In genomic region chr11:103606611-103607010, GRCm38 (mm10) we compare ENCODE assay signal across 32 mouse cellular contexts. TPM values are rescaled to one million over a fixed set of nuclear protein-coding genes. Genes with fewer than 3 reads are reported as not detected.
"Had no signal": no experiment of that assay in that cellular context is flagged by ENCODE, and none has a peak within 500 bp of the region (broad histone marks: within the 10 kb centered on the region; RNA-seq: fewer than 3 reads in every experiment).

No protein-coding gene starts in this region.

- H3K27ac ChIP-seq: kidney, postnatal 0 days; layer of hippocampus, adult 2 months; limb, embryonic 10.5 days; limb, embryonic 13.5 days; liver, embryonic 12.5 days; liver, embryonic 15.5 days; macrophage; midbrain, embryonic 10.5 days; midbrain, embryonic 13.5 days; neural tube, embryonic 13.5 days had no signal

- H3K4me3 ChIP-seq: layer of hippocampus, adult 2 months; limb, embryonic 10.5 days; limb, embryonic 13.5 days; liver, embryonic 12.5 days; liver, embryonic 15.5 days; megakaryocyte, embryonic 14.5 days; midbrain, embryonic 10.5 days; midbrain, embryonic 13.5 days; myocyte; neural tube, embryonic 13.5 days had no signal

- H3K4me2 ChIP-seq: limb, embryonic 13.5 days; liver, embryonic 12.5 days; liver, embryonic 15.5 days; midbrain, embryonic 13.5 days; neural tube, embryonic 13.5 days had no signal

- H3K36me3 ChIP-seq: limb, embryonic 10.5 days; limb, embryonic 13.5 days; liver, embryonic 12.5 days; liver, embryonic 15.5 days; midbrain, embryonic 10.5 days; midbrain, embryonic 13.5 days; neural tube, embryonic 13.5 days had no signal

- H3K27me3 ChIP-seq: limb, embryonic 13.5 days; liver, embryonic 12.5 days; liver, embryonic 15.5 days; midbrain, embryonic 13.5 days; neural tube, embryonic 13.5 days had no signal

- H3K9me3 ChIP-seq: limb, embryonic 10.5 days; limb, embryonic 13.5 days; liver, embryonic 12.5 days; liver, embryonic 15.5 days; megakaryocyte, embryonic 14.5 days; midbrain, embryonic 10.5 days; midbrain, embryonic 13.5 days; neural tube, embryonic 13.5 days had no signal

- H3K9ac ChIP-seq: limb, embryonic 13.5 days; liver, embryonic 12.5 days; liver, embryonic 15.5 days; midbrain, embryonic 13.5 days; neural tube, embryonic 13.5 days had no signal

- H3K4me1 ChIP-seq: limb, embryonic 10.5 days; limb, embryonic 13.5 days; liver, embryonic 12.5 days; liver, embryonic 15.5 days; megakaryocyte, embryonic 14.5 days; midbrain, embryonic 10.5 days; midbrain, embryonic 13.5 days; neural tube, embryonic 13.5 days had no signal

- ATAC-seq: liver, embryonic 12.5 days; midbrain, embryonic 13.5 days; midbrain, embryonic 16.5 days had no signal

- DNase-seq: kidney, postnatal 25 days; layer of hippocampus, adult 9-11 months; liver; lung, adult 2 months; lung, postnatal 14 days; right cerebral cortex, postnatal 14 days; spleen, adult 18-20 months; thymus, adult 18-20 months; thymus, postnatal 36 days had no signal

RNA-seq across cellular contexts. Expression of gene Gm884, which starts 14.3 kb away (rescaled TPM):
- total RNA-seq: layer of hippocampus, adult 2 months; layer of hippocampus, postnatal 25 days; left cerebral cortex, postnatal 25 days; neutrophil, adult 5-6 weeks had no signal
- polyA plus RNA-seq: kidney, embryonic 14.5 days; kidney, postnatal 0 days; large intestine, adult 2 months; limb, embryonic 10.5 days; limb, embryonic 13.5 days; liver, embryonic 12.5 days; liver, embryonic 15.5 days; lung, adult 2 months; lung, embryonic 16.5 days; macrophage; midbrain, embryonic 10.5 days; midbrain, embryonic 13.5 days; midbrain, embryonic 16.5 days; myocyte; neural tube, embryonic 13.5 days; stomach, embryonic 16.5 days; urinary bladder, adult 2 months had no signal

RNA-seq across cellular contexts. Expression of gene Lyzl6, which starts 32.1 kb away (rescaled TPM):
- total RNA-seq: layer of hippocampus, adult 2 months; layer of hippocampus, postnatal 25 days; left cerebral cortex, adult 18-20 months; left cerebral cortex, postnatal 25 days; monocyte, adult 5-6 weeks; neutrophil, adult 5-6 weeks had no signal
- polyA plus RNA-seq: kidney, embryonic 14.5 days; kidney, postnatal 0 days; large intestine, adult 2 months; limb, embryonic 10.5 days; limb, embryonic 13.5 days; liver, embryonic 12.5 days; liver, embryonic 15.5 days; lung, adult 2 months; lung, embryonic 16.5 days; macrophage; midbrain, embryonic 10.5 days; midbrain, embryonic 13.5 days; midbrain, embryonic 16.5 days; myocyte; neural tube, embryonic 13.5 days; stomach, embryonic 16.5 days; urinary bladder, adult 2 months had no signal

RNA-seq across cellular contexts. Expression of gene Rprml, which starts 42.8 kb away (rescaled TPM):
- total RNA-seq: monocyte, adult 5-6 weeks; neutrophil, adult 5-6 weeks had no signal
- polyA plus RNA-seq: kidney, embryonic 14.5 days; liver, embryonic 12.5 days; liver, embryonic 15.5 days; lung, embryonic 16.5 days; macrophage; midbrain, embryonic 10.5 days; neural tube, embryonic 13.5 days; stomach, embryonic 16.5 days had no signal
